Mouse (Mus musculus): Measurements from ENCODE around the gene Trim8. TPM values are rescaled to one million over a fixed set of nuclear protein-coding genes. Genes with fewer than 3 reads are reported as not detected.
A peak's percentile ranks its signal among the peaks of the same experiment; 100 is the strongest.

The Trim8 gene
- total RNA-seq (2021) = 10 to 100 TPM; 17.6 to 22.5 TPM
- long read RNA-seq, experiment 1, transcript Trim8-201 (6 exons, 3,580 nt) = major isoform, 69 of 71 reads
- long read RNA-seq, experiment 1, partial matches to known transcripts = 1 of 71 reads
- long read RNA-seq, experiment 1, other reads (novel, unspliced or antisense) = 1 of 71 reads
- long read RNA-seq, experiment 2, transcript Trim8-201 (6 exons, 3,580 nt) = major isoform, 39 of 47 reads
- long read RNA-seq, experiment 2, partial matches to known transcripts = 4 of 47 reads
- long read RNA-seq, experiment 2, other reads (novel, unspliced or antisense) = 4 of 47 reads

GRCm38 (mm10) chr19:46501401-46502068, at the start of gene Trim8:
Trim8 (plus strand) TSS chr19:46501702.
- peak; percentile 86 for DNase-seq (ENCODE audit: low spot score)

GRCm38 (mm10) chr19:46452052-46452827, 49.3 kb upstream of the Trim8 start:
- DNase-seq (ENCODE audit: low spot score) = peak; percentile 67

GRCm38 (mm10) chr19:46452916-46453315, 48.6 kb upstream of the Trim8 start:
- DNase-seq (ENCODE audit: low spot score) = no peak

GRCm38 (mm10) chr19:46454126-46454880, 47.2 kb upstream of the Trim8 start:
- no peak for DNase-seq (ENCODE audit: low spot score)

GRCm38 (mm10) chr19:46455032-46455431, 46.5 kb upstream of the Trim8 start:
- DNase-seq (ENCODE audit: low spot score) = no peak

- DNase-seq (ENCODE audit: low spot score) = no peak
Observed at GRCm38 (mm10) chr19:46455556-46455955, 45.9 kb upstream of the Trim8 start.

- DNase-seq (ENCODE audit: low spot score) = no peak
Observed at GRCm38 (mm10) chr19:46456018-46456735, 45.3 kb upstream of the Trim8 start.

- DNase-seq (ENCODE audit: low spot score) = peak; percentile 41
Observed at GRCm38 (mm10) chr19:46457798-46458197, 43.7 kb upstream of the Trim8 start.

- no peak for DNase-seq (ENCODE audit: low spot score)
Observed at GRCm38 (mm10) chr19:46459256-46459655, 42.2 kb upstream of the Trim8 start.

GRCm38 (mm10) chr19:46459889-46460288, 41.6 kb upstream of the Trim8 start:
- no peak for DNase-seq (ENCODE audit: low spot score)

GRCm38 (mm10) chr19:46462574-46462973, 38.9 kb upstream of the Trim8 start:
- no peak for DNase-seq (ENCODE audit: low spot score)

GRCm38 (mm10) chr19:46463446-46463845, 38.1 kb upstream of the Trim8 start:
- no peak for DNase-seq (ENCODE audit: low spot score)

GRCm38 (mm10) chr19:46466160-46466559, 35.3 kb upstream of the Trim8 start:
- DNase-seq (ENCODE audit: low spot score) = no peak

GRCm38 (mm10) chr19:46467051-46467503, 34.4 kb upstream of the Trim8 start:
- no peak for DNase-seq (ENCODE audit: low spot score)

GRCm38 (mm10) chr19:46470364-46471240, 30.9 kb upstream of the Trim8 start:
- no peak for DNase-seq (ENCODE audit: low spot score)

- peak; percentile 60 for DNase-seq (ENCODE audit: low spot score)
Observed at GRCm38 (mm10) chr19:46471324-46472093, 30.0 kb upstream of the Trim8 start.

- no peak for DNase-seq (ENCODE audit: low spot score)
Observed at GRCm38 (mm10) chr19:46477432-46477845, 24.1 kb upstream of the Trim8 start.

GRCm38 (mm10) chr19:46478242-46478641, 23.3 kb upstream of the Trim8 start:
- peak; percentile 70 for DNase-seq (ENCODE audit: low spot score)

GRCm38 (mm10) chr19:46478826-46479225, 22.7 kb upstream of the Trim8 start:
- peak; percentile 75 for DNase-seq (ENCODE audit: low spot score)

All from gastrocnemius, adult 18-20 months (tissue).